Mouse (Mus musculus): ENCODE measurements at regions not wholly inside any gene's neighbourhood (a gene's known extent, or its start where the extent isn't known, plus 50 kb on each side); places are given as distances from the start of the nearest gene placed in this dataset.

DNA sequence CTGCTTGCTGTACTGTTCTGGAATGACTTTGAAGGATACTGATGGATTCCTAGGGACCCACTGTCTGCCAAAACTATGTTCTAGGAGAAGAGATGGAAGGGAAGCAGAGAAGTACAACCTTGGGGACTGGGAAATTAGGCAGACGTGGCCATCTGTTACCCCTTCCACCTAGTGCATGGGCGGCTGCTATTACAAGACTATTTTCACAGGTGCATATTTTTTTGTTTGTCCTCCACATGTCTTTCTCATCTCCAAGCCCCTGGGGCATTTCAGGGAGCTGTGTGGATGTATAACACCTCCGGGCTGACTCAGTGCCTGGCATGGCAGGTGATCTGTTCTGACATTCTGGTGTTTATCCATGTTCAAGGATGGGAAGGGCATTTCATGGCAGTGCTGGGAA, 226.4 kb upstream of the Tmtc4 start:
- TF ChIP-seq CHD2 (IDR thresholded peaks at IDR 0.05; ENCODE audit: low read depth, low read length) (no peak), MAFK (IDR thresholded peaks at IDR 0.05; ENCODE audit: insufficient read depth, low read depth, low read length) (no peak), ZC3H11A (IDR thresholded peaks at IDR 0.05; ENCODE audit: borderline replicate concordance, low read depth, low read length) (no peak), HCFC1 (IDR thresholded peaks at IDR 0.05; ENCODE audit: borderline replicate concordance, insufficient read depth, low read length) (no peak)

Measured in ES-E14 (cell line).